Mouse (Mus musculus) liver, embryonic 13.5 days (tissue): ENCODE results near the gene Thg1l. TPM values are rescaled to one million over a fixed set of nuclear protein-coding genes. Genes with fewer than 3 reads are reported as not detected.
A peak's percentile ranks its signal among the peaks of the same experiment; 100 is the strongest.

Source experiments
- ATAC-seq: fragments of 200-750 bp; cut with Nextera tagmentation; 2 replicates; pipeline ENCODE4 v1.8.0; 2017; ENCODE audit warnings: low read depth, mild to moderate bottlenecking, moderate number of reproducible peaks, moderate library complexity
- DNase-seq: peaks from one replicate; pipeline ENCODE4 v3.0.0; 2022
- H3K27ac ChIP-seq: fragments of 300-500 bp; sonication (generic); 2 replicates; pipeline ENCODE4 v1.5.1; 2015; ENCODE audit warnings: moderate library complexity, mild to moderate bottlenecking, inconsistent platforms
- H3K27me3 ChIP-seq: fragments of 300-500 bp; sonication (generic); 2 replicates; pipeline ENCODE4 v1.6.1; 2015; ENCODE audit warnings: mild to moderate bottlenecking, inconsistent platforms
- H3K36me3 ChIP-seq: fragments of 300-500 bp; sonication (generic); 2 replicates; pipeline ENCODE4 v1.6.1; 2015; ENCODE audit warnings: mild to moderate bottlenecking, inconsistent platforms
- H3K4me1 ChIP-seq: fragments of 300-500 bp; sonication (generic); replicated peaks from 2 replicates; pipeline ENCODE4 v1.6.1; 2015; ENCODE audit warnings: inconsistent platforms
- H3K4me2 ChIP-seq: fragments of 300-500 bp; sonication (generic); 2 replicates; pipeline ENCODE4 v1.6.1; 2015; ENCODE audit warnings: inconsistent platforms, mild to moderate bottlenecking, moderate library complexity
- H3K4me3 ChIP-seq: fragments of 300-500 bp; sonication (generic); replicated peaks from 2 replicates; pipeline ENCODE4 v1.5.1; 2015; ENCODE audit warnings: mild to moderate bottlenecking, inconsistent platforms
- H3K9ac ChIP-seq: fragments of 300-500 bp; sonication (generic); 2 replicates; pipeline ENCODE4 v1.6.1; 2015; ENCODE audit warnings: mild to moderate bottlenecking, inconsistent platforms
- H3K9me3 ChIP-seq: fragments of 300-500 bp; sonication (generic); replicated peaks from 2 replicates; pipeline ENCODE4 v1.6.1; 2016; ENCODE audit warnings: inconsistent platforms
- WGBS: fragments of 180-500 bp; shearing (Covaris S2); methylation state at CpG from one replicate; pipeline ENCODE4 v1.1.7; 2015; ENCODE audit not compliant: insufficient replicate concordance; 5-methylcytosine and 5-hydroxymethylcytosine counted together
- polyA plus RNA-seq: library from polyadenylated mRNA; unstranded; fragments of >200 nt; fragmentation: Nextera tagmentation; extraction: Ambion mirVana; gene quantifications from 2 replicates; pipeline ENCODE4 v1.2.1, GENCODE M21; 2015

Gene Thg1l
- polyA plus RNA-seq, 1 experiment from 2014 or later = 10.3 TPM

- no peak overlapping the region for H3K4me3 ChIP-seq
- DNase-seq = no peak
- no peaks in the 10 kb centered on the region for H3K36me3 ChIP-seq
- no peak overlapping the region for H3K27ac ChIP-seq
- no peak overlapping the region for H3K4me2 ChIP-seq
- 56% methylated on average over 3 of the region's 3 CpGs for WGBS
- no peaks in the 10 kb centered on the region for H3K9me3 ChIP-seq
- H3K9ac ChIP-seq = no peak overlapping the region
- 0 out of 2 replicates have a peak, but pooled peaks cover 4% of the 10 kb centered on the region for H3K4me1 ChIP-seq
- no peak for ATAC-seq
- H3K27me3 ChIP-seq = peaks cover 4% of the 10 kb centered on the region; the same call in 1 of the 2 replicates
Observed at GRCm38 (mm10) chr11:45959598-45959997, 4.3 kb upstream of the Thg1l start.

GRCm38 (mm10) chr11:45947491-45947890 is 7.8 kb downstream of the Thg1l start:
- Histone ChIP-seq H3K4me3 (no peak overlapping the region), H3K4me2 (no peak overlapping the region), H3K36me3 (peaks cover 41% of the 10 kb centered on the region), H3K9ac (no peak overlapping the region), H3K27me3 (no peaks in the 10 kb centered on the region), H3K4me1 (peaks cover 19% of the 10 kb centered on the region), H3K27ac (no peak overlapping the region), H3K9me3 (no peaks in the 10 kb centered on the region)
- WGBS = 54% methylated on average over 2 of the region's 2 CpGs
- no peak for DNase-seq
- ATAC-seq = no peak

- H3K9ac ChIP-seq = no peak overlapping the region
- no peaks in the 10 kb centered on the region for H3K27me3 ChIP-seq
- H3K36me3 ChIP-seq = peaks cover 36% of the 10 kb centered on the region
- no peak overlapping the region for H3K4me3 ChIP-seq
- no peaks in the 10 kb centered on the region for H3K9me3 ChIP-seq
- 83% methylated on average over 4 of the region's 4 CpGs for WGBS
- no peak overlapping the region for H3K27ac ChIP-seq
- DNase-seq = no peak
- peaks cover 21% of the 10 kb centered on the region for H3K4me1 ChIP-seq
- H3K4me2 ChIP-seq = no peak overlapping the region
- ATAC-seq = no peak
Observed at GRCm38 (mm10) chr11:45946796-45947195, 8.5 kb downstream of the Thg1l start.

DNA sequence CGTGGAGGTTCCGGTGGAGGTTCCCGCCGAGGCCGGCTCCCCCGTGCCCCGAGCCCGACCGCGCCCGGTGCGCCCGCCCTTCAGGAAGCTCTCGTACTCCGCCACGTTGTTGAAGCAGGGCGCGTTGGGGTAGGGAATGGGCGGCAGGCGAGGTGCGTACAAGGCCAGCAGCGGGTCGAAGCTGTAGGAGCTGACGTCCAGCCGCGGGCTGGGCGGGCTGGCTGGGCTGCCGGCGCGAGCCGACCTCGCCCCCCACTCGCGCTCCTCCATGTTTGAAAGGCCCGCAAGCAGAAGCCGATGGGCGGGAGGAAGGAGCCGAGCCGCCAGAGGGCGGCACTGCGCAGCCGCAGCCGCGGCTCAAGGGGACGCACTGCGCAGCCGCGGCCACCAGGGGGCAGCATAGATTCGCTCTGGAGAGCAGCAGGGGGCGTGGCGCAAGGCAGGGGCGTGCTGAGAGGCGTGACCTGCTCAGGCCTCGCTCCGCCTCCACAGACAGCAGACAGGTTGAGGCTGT is 10.6 kb downstream of the Thg1l start, which contains the start of gene Lsm11:
Gene Lsm11 (minus strand): TSS at position 293 of the 514 bp plus-strand sequence.
- no peaks in the 10 kb centered on the region for H3K9me3 ChIP-seq
- peak within 1 kb of the TSS; percentile 87 for H3K9ac ChIP-seq
- peak within 1 kb of the TSS; percentile 99 for H3K4me2 ChIP-seq
- ATAC-seq (peak; percentile 90), DNase-seq (peak; percentile 94)
- H3K4me3 ChIP-seq = peak within 1 kb of the TSS; percentile 73
- H3K4me1 ChIP-seq = peaks cover 27% of the 10 kb centered on the region
- no peaks in the 10 kb centered on the region for H3K27me3 ChIP-seq
- peaks cover 23% of the 10 kb centered on the region for H3K36me3 ChIP-seq
- peak within 1 kb of the TSS; percentile 64 for H3K27ac ChIP-seq
- WGBS = under 1% methylated on average over 53 of the region's 55 CpGs

- under 1% methylated on average over 49 of the region's 49 CpGs for WGBS
- Histone ChIP-seq H3K4me2 (peak overlapping the region; percentile 99), H3K4me3 (peak overlapping the region; percentile 73), H3K9me3 (no peaks in the 10 kb centered on the region), H3K9ac (peak overlapping the region; percentile 87), H3K36me3 (peaks cover 17% of the 10 kb centered on the region), H3K4me1 (peaks cover 27% of the 10 kb centered on the region), H3K27ac (peak overlapping the region; percentile 64), H3K27me3 (no peaks in the 10 kb centered on the region)
- ATAC-seq (peak; percentile 11), DNase-seq (peak; percentile 20)
Observed at GRCm38 (mm10) chr11:45943891-45944642, 11.2 kb downstream of the Thg1l start.

- ATAC-seq = no peak
- peak overlapping the region; percentile 99 for H3K4me2 ChIP-seq
- H3K9me3 ChIP-seq = no peaks in the 10 kb centered on the region
- 78% methylated on average over 7 of the region's 7 CpGs for WGBS
- no peak overlapping the region for H3K27ac ChIP-seq
- H3K9ac ChIP-seq = peak overlapping the region; percentile 87
- H3K4me1 ChIP-seq = peaks cover 27% of the 10 kb centered on the region
- H3K36me3 ChIP-seq = peaks cover 10% of the 10 kb centered on the region
- DNase-seq = no peak
- peak overlapping the region; percentile 73 for H3K4me3 ChIP-seq
- no peaks in the 10 kb centered on the region for H3K27me3 ChIP-seq
Observed at GRCm38 (mm10) chr11:45943108-45943705, 12.1 kb downstream of the Thg1l start.

DNA sequence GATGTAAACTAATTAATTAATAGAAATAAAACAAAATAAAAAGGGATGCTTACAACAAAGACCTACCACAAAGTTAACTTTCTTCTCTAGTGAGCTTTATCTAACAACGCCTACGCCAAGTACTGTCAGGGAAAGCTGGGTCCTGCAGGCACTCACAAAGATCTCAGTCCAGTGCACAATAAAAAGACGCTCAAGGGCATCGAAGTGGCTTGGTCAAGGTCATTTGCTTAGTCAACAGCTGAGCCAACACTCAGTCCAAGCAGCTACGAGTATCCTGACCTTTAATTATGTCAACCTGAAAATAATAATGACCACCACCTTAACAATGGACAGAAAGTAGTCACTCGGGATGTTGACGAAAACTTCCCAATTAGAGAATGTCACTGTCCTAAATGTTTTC is 13.0 kb downstream of the Thg1l start:
- Histone ChIP-seq H3K9me3 (no peaks in the 10 kb centered on the region), H3K27me3 (no peaks in the 10 kb centered on the region), H3K36me3 (peaks cover 11% of the 10 kb centered on the region; the same call in 1 of the 2 replicates), H3K4me1 (peaks cover 27% of the 10 kb centered on the region), H3K4me3 (no peak overlapping the region), H3K27ac (no peak overlapping the region), H3K9ac (no peak overlapping the region), H3K4me2 (no peak overlapping the region)
- DNase-seq (no peak), ATAC-seq (no peak)
- 85% methylated on average over 7 of the region's 7 CpGs for WGBS

GRCm38 (mm10) chr11:45938917-45939316 is 16.4 kb downstream of the Thg1l start:
- H3K36me3 ChIP-seq = peaks cover 33% of the 10 kb centered on the region
- H3K27ac ChIP-seq = no peak overlapping the region
- H3K9me3 ChIP-seq = no peaks in the 10 kb centered on the region
- no peak overlapping the region for H3K9ac ChIP-seq
- no peak for ATAC-seq
- H3K27me3 ChIP-seq = no peaks in the 10 kb centered on the region
- 68% methylated on average over 8 of the region's 8 CpGs for WGBS
- peaks cover 20% of the 10 kb centered on the region for H3K4me1 ChIP-seq
- no peak for DNase-seq
- no peak overlapping the region for H3K4me2 ChIP-seq
- no peak overlapping the region for H3K4me3 ChIP-seq

GRCm38 (mm10) chr11:45937478-45937877 is 17.8 kb downstream of the Thg1l start:
- Histone ChIP-seq H3K9me3 (no peaks in the 10 kb centered on the region), H3K4me1 (0 out of 2 replicates have a peak, but pooled peaks cover 7% of the 10 kb centered on the region), H3K4me2 (no peak overlapping the region), H3K27me3 (no peaks in the 10 kb centered on the region), H3K27ac (no peak overlapping the region), H3K4me3 (no peak overlapping the region), H3K9ac (no peak overlapping the region), H3K36me3 (peaks cover 47% of the 10 kb centered on the region)
- no peak for ATAC-seq
- 89% methylated on average over 8 of the region's 8 CpGs for WGBS
- DNase-seq = no peak

- ATAC-seq (no peak), DNase-seq (no peak)
- H3K4me3 ChIP-seq = no peak overlapping the region
- no peaks in the 10 kb centered on the region for H3K27me3 ChIP-seq
- H3K9ac ChIP-seq = no peak overlapping the region
- no peaks in the 10 kb centered on the region for H3K4me1 ChIP-seq
- 81% methylated on average over 10 of the region's 10 CpGs for WGBS
- H3K36me3 ChIP-seq = peaks cover 52% of the 10 kb centered on the region
- H3K27ac ChIP-seq = no peak overlapping the region
- H3K9me3 ChIP-seq = no peaks in the 10 kb centered on the region
- no peak overlapping the region for H3K4me2 ChIP-seq
Observed at GRCm38 (mm10) chr11:45932771-45933170, 22.5 kb downstream of the Thg1l start.

DNA sequence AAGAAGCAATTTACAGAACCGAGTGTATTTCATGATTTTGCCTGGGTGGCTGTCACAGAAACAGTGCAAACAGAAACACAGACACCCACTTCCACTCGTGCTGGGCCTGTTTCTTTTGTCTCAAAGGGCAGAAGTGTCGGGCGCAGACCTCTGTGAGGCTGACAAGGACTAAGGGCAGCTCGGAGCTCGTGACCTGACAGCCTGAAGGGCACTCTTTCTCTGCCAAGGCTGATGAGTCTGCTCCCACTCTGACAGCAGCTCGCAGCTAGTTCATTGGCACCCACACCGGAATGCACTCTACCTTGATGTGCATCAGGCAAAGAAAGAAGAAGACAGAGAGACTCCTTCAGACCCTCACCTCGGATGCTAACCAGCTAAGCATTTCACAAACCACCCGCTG is 25.8 kb downstream of the Thg1l start:
- no peak overlapping the region for H3K9ac ChIP-seq
- no peak overlapping the region for H3K4me3 ChIP-seq
- no peak overlapping the region for H3K27ac ChIP-seq
- DNase-seq (no peak), ATAC-seq (no peak)
- peaks cover 4% of the 10 kb centered on the region for H3K4me1 ChIP-seq
- no peaks in the 10 kb centered on the region for H3K9me3 ChIP-seq
- no peaks in the 10 kb centered on the region for H3K27me3 ChIP-seq
- 75% methylated on average over 10 of the region's 10 CpGs for WGBS
- H3K36me3 ChIP-seq = peaks cover 30% of the 10 kb centered on the region
- no peak overlapping the region for H3K4me2 ChIP-seq
